Mouse (Mus musculus) monocyte, adult 5-6 weeks (primary cell): ENCODE measurements around the gene Relt. TPM values are rescaled to one million over a fixed set of nuclear protein-coding genes. Genes with fewer than 3 reads are reported as not detected.

ENCODE experiments used
- ATAC-seq: fragments of 153-309, 156-312 bp; replicated peaks from 2 replicates; pipeline ENCODE4 v1.8.0; 2017; ENCODE audit warnings: mild to moderate bottlenecking; ENCODE audit not compliant: low TSS enrichment, insufficient number of reproducible peaks, severe bottlenecking, poor library complexity, low FRiP score
- total RNA-seq: library from RNA; stranded (forward); fragments of 200-1000, 200-491, 200-594 nt; gene quantifications from 3 replicates; pipeline ENCODE4 v1.2.3, GENCODE M21; 2017

Gene Relt
- 22.5 to 31.8 TPM (median 26.4 TPM) in 3 replicates for total RNA-seq

GRCm38 (mm10) chr7:100862828-100863638 is at the start of gene Relt:
Relt (minus strand) TSS chr7:100863446.
- peak; percentile 91 for ATAC-seq

GRCm38 (mm10) chr7:100911791-100912190 is 48.5 kb upstream of the Relt start:
- ATAC-seq = no peak

- ATAC-seq = no peak
Observed at GRCm38 (mm10) chr7:100911246-100911770, 48.1 kb upstream of the Relt start.

- no peak for ATAC-seq
Observed at GRCm38 (mm10) chr7:100908567-100908966, 45.3 kb upstream of the Relt start.

- no peak for ATAC-seq
Observed at GRCm38 (mm10) chr7:100908061-100908460, 44.8 kb upstream of the Relt start.

GRCm38 (mm10) chr7:100907231-100907630 is 44.0 kb upstream of the Relt start:
- peak; percentile 71 for ATAC-seq

GRCm38 (mm10) chr7:100906029-100906789 is 43.0 kb upstream of the Relt start:
- no peak for ATAC-seq

GRCm38 (mm10) chr7:100905037-100905436 is 41.8 kb upstream of the Relt start:
- ATAC-seq = no peak

GRCm38 (mm10) chr7:100904612-100905011 is 41.4 kb upstream of the Relt start:
- no peak for ATAC-seq

GRCm38 (mm10) chr7:100902451-100903137 is 39.3 kb upstream of the Relt start:
- 0 out of 2 replicates have a peak, but pooled peaks have one; percentile 38 for ATAC-seq

GRCm38 (mm10) chr7:100897828-100898227 is 34.6 kb upstream of the Relt start:
- ATAC-seq = no peak

GRCm38 (mm10) chr7:100894833-100895226 is 31.6 kb upstream of the Relt start:
- no peak for ATAC-seq

GRCm38 (mm10) chr7:100894057-100894832 is 31.0 kb upstream of the Relt start:
- ATAC-seq = no peak

GRCm38 (mm10) chr7:100893249-100894056 is 30.2 kb upstream of the Relt start:
- no peak for ATAC-seq

GRCm38 (mm10) chr7:100886535-100886934 is 23.3 kb upstream of the Relt start:
- no peak for ATAC-seq

- no peak for ATAC-seq
Observed at GRCm38 (mm10) chr7:100884460-100884859, 21.2 kb upstream of the Relt start.

- no peak for ATAC-seq
Observed at GRCm38 (mm10) chr7:100881950-100882349, 18.7 kb upstream of the Relt start.

GRCm38 (mm10) chr7:100881531-100881930 is 18.3 kb upstream of the Relt start:
- no peak for ATAC-seq
